Mouse (Mus musculus): Measurements from ENCODE around the gene Hook2. TPM values are rescaled to one million over a fixed set of nuclear protein-coding genes. Genes with fewer than 3 reads are reported as not detected.
A peak's percentile ranks its signal among the peaks of the same experiment; 100 is the strongest.

Gene Hook2
- polyA plus RNA-seq, 1 experiment from 2014 or later: 17.7 TPM

- Histone ChIP-seq H3K36me3 (peaks cover 46% of the 10 kb centered on the region), H3K9me3 (no peaks in the 10 kb centered on the region), H3K4me3 (no peak overlapping the region), H3K9ac (replicated peaks) (no peak overlapping the region), H3K4me1 (peaks cover 59% of the 10 kb centered on the region), H3K4me2 (replicated peaks) (no peak overlapping the region), H3K27ac (replicated peaks) (no peak overlapping the region), H3K27me3 (peaks cover 31% of the 10 kb centered on the region)
- ATAC-seq (ENCODE audit: low FRiP score, low read depth): no peak
- WGBS: 82% methylated on average over 8 of the region's 8 CpGs
Observed at GRCm38 (mm10) chr8:84974543-84975142, 15.8 kb upstream of the Hook2 start.

GRCm38 (mm10) chr8:84975434-84975833 lies 15.0 kb upstream of the Hook2 start:
- 38% methylated on average over 7 of the region's 7 CpGs for WGBS
- Histone ChIP-seq H3K4me1 (peaks cover 64% of the 10 kb centered on the region), H3K36me3 (peaks cover 46% of the 10 kb centered on the region), H3K9ac (replicated peaks) (peak overlapping the region; percentile 49; the same call in 1 of the 2 replicates), H3K4me2 (replicated peaks) (peak overlapping the region; percentile 98), H3K27me3 (peaks cover 39% of the 10 kb centered on the region), H3K27ac (replicated peaks) (0 out of 2 replicates have a peak overlapping the region, but pooled peaks have one; percentile 25), H3K4me3 (peak overlapping the region; percentile 51; the same call in 1 of the 2 replicates), H3K9me3 (no peaks in the 10 kb centered on the region)
- no peak for ATAC-seq (ENCODE audit: low FRiP score, low read depth)

- ATAC-seq (ENCODE audit: low FRiP score, low read depth): peak; percentile 81
- Histone ChIP-seq H3K4me1 (peaks cover 64% of the 10 kb centered on the region), H3K27me3 (peaks cover 46% of the 10 kb centered on the region), H3K9ac (replicated peaks) (peak overlapping the region; percentile 49), H3K4me2 (replicated peaks) (peak overlapping the region; percentile 98), H3K36me3 (peaks cover 40% of the 10 kb centered on the region), H3K27ac (replicated peaks) (peak overlapping the region; percentile 25), H3K9me3 (no peaks in the 10 kb centered on the region), H3K4me3 (peak overlapping the region; percentile 51)
- 2% methylated on average over 61 of the region's 61 CpGs for WGBS
Observed at GRCm38 (mm10) chr8:84976031-84976762, 14.2 kb upstream of the Hook2 start.

DNA sequence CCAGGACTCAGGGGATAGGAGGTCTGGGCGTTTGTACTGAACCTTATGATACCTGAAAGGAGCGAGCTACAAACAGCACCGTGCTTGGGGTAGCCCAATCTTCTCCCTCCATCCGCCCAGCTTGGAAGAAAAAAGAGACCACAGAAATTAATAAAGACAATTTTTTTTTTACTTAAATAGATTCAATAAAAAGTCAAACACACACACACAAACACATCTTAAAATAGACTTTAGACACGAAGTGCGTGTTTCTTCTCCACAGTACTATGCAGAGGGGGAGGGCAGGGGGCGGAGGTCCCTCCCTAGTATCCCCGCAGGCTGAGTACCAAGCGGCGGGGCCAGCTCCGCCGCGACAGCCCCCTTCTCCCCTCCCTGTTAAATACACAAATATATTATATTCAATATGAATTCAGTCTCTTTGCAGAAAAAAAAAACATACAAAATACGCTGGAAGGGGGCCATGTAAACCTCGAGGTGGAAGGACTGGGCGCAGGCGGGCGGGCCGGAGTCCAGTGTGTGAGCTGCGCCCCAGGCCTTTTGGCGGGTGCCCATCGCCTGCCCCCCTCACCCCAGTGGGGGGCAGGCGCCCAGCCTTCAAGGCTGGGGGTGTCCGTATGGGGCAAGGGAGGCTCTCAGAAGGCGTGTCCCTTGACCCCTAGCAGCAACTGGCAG lies 13.5 kb upstream of the Hook2 start:
- no peaks in the 10 kb centered on the region for H3K9me3 ChIP-seq
- peak overlapping the region; percentile 98 for H3K4me2 ChIP-seq (replicated peaks)
- H3K4me3 ChIP-seq: peak overlapping the region; percentile 51
- H3K9ac ChIP-seq (replicated peaks): peak overlapping the region; percentile 53
- no peak for ATAC-seq (ENCODE audit: low FRiP score, low read depth)
- peaks cover 33% of the 10 kb centered on the region for H3K36me3 ChIP-seq
- peaks cover 58% of the 10 kb centered on the region for H3K4me1 ChIP-seq
- 4% methylated on average over 25 of the region's 25 CpGs for WGBS
- 0 out of 2 replicates have a peak overlapping the region, but pooled peaks have one; percentile 25 for H3K27ac ChIP-seq (replicated peaks)
- peaks cover 52% of the 10 kb centered on the region for H3K27me3 ChIP-seq

DNA sequence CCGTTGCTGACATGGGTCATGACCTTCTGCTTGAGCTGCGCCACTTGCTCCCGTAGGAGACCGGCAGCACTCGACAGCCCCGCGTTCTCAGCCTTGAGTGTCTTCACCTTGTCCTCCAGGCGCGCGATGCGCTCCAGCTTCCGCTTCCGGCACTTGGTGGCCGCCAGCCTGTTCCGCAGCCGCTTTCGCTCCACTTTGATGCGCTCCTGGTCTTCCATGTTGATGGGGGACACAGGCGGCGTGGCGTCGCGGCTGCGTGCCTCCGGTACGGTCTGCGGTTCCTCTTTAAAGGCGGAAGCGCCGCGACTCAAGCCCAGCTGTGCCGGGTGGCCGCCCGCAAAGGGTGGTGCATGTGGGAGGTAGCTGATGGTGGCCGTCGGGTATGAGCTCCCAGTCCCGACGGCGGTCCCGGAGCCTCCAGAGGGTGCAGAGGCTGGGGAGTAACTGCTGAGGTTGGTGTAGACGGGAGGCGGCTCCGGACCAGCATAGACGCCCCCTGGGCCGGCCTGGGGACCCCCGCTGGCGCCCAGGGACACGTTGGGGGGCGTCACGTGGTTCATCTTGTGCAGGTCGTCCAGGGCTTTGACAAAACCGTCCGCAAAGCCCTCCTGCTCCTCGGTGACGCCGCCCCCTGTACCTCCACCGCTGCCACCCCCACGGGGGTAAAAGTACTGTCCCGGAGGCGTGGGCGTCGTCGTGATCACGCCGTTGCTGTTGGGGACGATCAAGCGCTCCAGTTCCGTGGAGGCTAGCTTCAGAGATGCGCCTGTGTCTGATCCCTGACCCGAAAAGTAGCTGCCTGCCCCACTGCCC lies 12.8 kb upstream of the Hook2 start:
- peaks cover 60% of the 10 kb centered on the region for H3K27me3 ChIP-seq
- peak overlapping the region; percentile 98 for H3K4me2 ChIP-seq (replicated peaks)
- peaks cover 58% of the 10 kb centered on the region for H3K4me1 ChIP-seq
- H3K9ac ChIP-seq (replicated peaks): peak overlapping the region; percentile 53
- no peak overlapping the region for H3K27ac ChIP-seq (replicated peaks)
- ATAC-seq (ENCODE audit: low FRiP score, low read depth): no peak
- peak overlapping the region; percentile 51 for H3K4me3 ChIP-seq
- H3K9me3 ChIP-seq: no peaks in the 10 kb centered on the region
- peaks cover 26% of the 10 kb centered on the region for H3K36me3 ChIP-seq
- 1% methylated on average over 70 of the region's 70 CpGs for WGBS

GRCm38 (mm10) chr8:84978248-84978940 lies 12.0 kb upstream of the Hook2 start, which contains the start of gene Junb:
TSS of gene Junb (minus strand) at chr8:84978718.
- Histone ChIP-seq H3K27me3 (peaks cover 66% of the 10 kb centered on the region), H3K4me3 (peak within 1 kb of the TSS; percentile 51), H3K4me1 (peaks cover 58% of the 10 kb centered on the region), H3K9ac (replicated peaks) (peak within 1 kb of the TSS; percentile 53), H3K9me3 (no peaks in the 10 kb centered on the region), H3K36me3 (peaks cover 18% of the 10 kb centered on the region), H3K4me2 (replicated peaks) (peak within 1 kb of the TSS; percentile 98), H3K27ac (replicated peaks) (0 out of 2 replicates have a peak within 1 kb of the TSS, but pooled peaks have one; percentile 20)
- peak; percentile 32; the same call in 1 of the 2 replicates for ATAC-seq (ENCODE audit: low FRiP score, low read depth)
- WGBS: under 1% methylated on average over 63 of the region's 63 CpGs

DNA sequence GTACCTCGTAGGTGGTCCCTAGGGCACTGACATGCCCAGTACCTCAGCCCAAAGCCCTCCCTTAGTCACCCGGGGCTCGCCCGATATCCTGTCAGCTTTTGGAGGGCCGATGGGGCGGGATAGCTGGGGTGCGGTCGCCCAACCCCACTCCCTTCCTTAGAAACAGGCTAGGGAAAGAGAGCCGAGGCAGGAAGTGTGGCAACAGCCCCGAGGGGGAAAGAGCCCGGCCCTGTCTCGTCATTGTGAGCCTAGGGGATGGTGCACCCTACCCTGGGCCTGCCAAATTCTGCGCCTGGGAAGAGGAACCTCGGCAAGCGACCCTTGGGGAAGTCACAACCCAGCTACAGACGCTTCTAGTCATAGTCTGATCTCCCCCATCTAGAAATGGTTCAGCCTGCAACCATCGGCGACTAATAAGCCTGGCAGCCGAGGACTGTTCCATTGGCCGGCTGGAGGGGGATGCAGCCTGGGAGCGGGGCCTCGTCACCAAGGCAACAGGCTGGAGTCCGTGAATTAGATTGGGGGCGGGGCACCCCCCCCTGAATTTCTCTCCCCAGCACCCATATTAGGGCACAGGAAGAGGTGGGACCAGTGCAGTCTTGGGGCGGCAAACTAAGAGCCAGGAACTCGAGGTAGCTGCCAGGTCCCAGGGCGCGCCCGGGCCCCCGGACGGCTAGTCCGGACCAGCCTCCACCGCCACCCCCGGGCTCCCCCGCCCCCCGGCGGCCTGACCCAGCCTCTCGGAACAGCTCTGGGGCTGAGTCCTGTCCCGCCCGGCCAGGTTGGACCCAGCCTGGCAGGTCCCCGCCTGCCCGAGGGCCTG lies 10.6 kb upstream of the Hook2 start:
- Histone ChIP-seq H3K9ac (replicated peaks) (peak overlapping the region; percentile 20; the same call in 1 of the 2 replicates), H3K4me3 (peak overlapping the region; percentile 33), H3K36me3 (0 out of 2 replicates have a peak, but pooled peaks cover 4% of the 10 kb centered on the region), H3K4me2 (replicated peaks) (peak overlapping the region; percentile 98), H3K27me3 (peaks cover 80% of the 10 kb centered on the region), H3K27ac (replicated peaks) (no peak overlapping the region), H3K4me1 (peaks cover 62% of the 10 kb centered on the region), H3K9me3 (no peaks in the 10 kb centered on the region)
- ATAC-seq (ENCODE audit: low FRiP score, low read depth): peak; percentile 7; the same call in 1 of the 2 replicates
- 4% methylated on average over 40 of the region's 42 CpGs for WGBS

DNA sequence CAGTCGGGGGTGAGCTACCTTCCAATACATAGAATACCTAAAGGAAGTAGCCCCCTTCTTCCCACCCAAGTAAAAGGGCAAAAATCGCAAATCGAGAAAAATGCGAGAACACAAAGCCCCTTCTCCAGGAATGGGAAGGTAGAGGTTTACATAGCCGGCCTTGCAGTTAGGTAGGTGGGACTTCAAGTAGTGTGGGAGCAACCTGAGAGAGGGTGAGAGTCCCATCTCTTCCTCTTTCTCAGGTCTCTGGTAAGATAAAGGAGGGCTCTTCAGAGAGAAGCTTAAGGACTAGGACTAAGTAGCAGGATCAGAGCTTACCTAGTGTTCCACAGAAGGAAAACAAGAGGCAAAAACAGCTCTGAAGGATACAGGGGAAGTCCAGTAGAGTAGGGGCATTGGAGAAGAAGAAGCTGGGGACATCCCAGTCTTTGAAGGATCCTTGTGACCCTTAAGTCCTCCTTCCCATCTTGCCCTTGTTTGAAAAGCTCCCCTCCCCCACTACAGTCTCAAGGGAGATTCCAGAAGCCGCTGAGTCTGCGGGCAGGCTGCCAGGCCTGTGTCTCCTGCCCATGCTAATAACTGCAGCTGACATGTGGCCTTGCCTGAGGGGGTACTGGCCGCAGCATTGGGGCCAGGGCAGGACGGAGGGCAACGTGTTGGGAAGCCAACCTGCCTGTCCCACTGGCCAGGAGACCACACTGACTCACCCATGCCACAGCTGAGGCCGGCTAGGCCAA lies 9.6 kb upstream of the Hook2 start:
- Histone ChIP-seq H3K36me3 (no peaks in the 10 kb centered on the region), H3K9me3 (no peaks in the 10 kb centered on the region), H3K27ac (replicated peaks) (no peak overlapping the region), H3K4me3 (no peak overlapping the region), H3K9ac (replicated peaks) (no peak overlapping the region), H3K27me3 (peaks cover 89% of the 10 kb centered on the region), H3K4me2 (replicated peaks) (0 out of 2 replicates have a peak overlapping the region, but pooled peaks have one; percentile 12), H3K4me1 (peaks cover 65% of the 10 kb centered on the region)
- 42% methylated on average over 11 of the region's 11 CpGs for WGBS
- ATAC-seq (ENCODE audit: low FRiP score, low read depth): no peak

DNA sequence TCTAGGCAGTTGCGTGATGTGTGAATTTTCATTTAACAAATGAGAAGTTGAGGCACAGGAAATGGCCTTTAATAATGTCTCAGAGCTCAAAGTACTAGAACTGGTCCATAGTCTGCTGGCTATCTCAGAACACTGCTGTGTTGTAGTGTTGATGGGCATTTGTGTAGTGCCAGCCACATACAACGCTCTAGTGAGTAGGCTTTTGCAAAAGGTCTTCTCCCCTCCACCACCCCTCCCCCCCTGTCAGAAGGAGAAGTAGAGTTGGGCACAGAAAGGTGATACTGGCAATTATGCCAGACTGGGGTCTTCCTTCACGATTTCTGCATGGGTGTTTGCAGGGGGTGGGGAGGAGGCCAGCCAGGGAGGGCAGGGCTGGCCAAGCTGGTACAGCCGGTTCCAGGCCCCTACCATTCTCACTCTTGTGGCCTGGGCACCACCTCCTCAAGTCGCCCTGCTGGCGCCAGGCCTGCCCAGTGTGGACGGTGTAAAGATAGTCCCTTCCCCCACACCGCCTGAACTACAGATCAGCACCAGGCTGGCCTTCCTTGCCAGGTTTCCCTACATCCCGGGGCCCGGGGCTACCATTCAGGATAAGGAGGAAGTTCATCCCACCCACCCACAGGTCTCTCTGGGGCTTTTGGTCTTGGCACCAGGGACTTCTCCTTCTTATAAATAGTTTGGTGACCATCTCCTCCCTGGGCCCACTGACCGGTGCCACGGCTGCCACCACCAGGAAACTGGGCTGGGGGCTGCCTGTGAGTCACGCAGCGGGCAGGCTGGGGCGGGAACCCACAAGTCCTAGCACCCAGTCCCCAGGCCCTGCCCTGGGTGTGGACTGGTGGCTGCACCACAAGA lies 8.5 kb upstream of the Hook2 start:
- ATAC-seq (ENCODE audit: low FRiP score, low read depth): no peak
- Histone ChIP-seq H3K36me3 (no peaks in the 10 kb centered on the region), H3K4me2 (replicated peaks) (no peak overlapping the region), H3K27ac (replicated peaks) (no peak overlapping the region), H3K9me3 (no peaks in the 10 kb centered on the region), H3K4me1 (peaks cover 64% of the 10 kb centered on the region), H3K9ac (replicated peaks) (no peak overlapping the region), H3K4me3 (no peak overlapping the region), H3K27me3 (peaks cover 97% of the 10 kb centered on the region)
- WGBS: 82% methylated on average over 15 of the region's 15 CpGs
